ENCODE assay signal across 9 mouse cellular contexts in genomic region chr5:41044465-41044864, GRCm38 (mm10).
DNase-seq lines count a peak whose midpoint lies in the region; ATAC-seq and TF ChIP-seq lines count a peak whose summit lies in the region.
"Had no signal": no experiment of that assay in that cellular context is flagged by ENCODE, and none has a peak within 500 bp of the region (broad histone marks: within the 10 kb centered on the region; RNA-seq: fewer than 3 reads in every experiment).

No protein-coding gene starts in this region.

- H3K27ac ChIP-seq in kidney, embryonic 14.5 days (ENCODE audit: low read depth, low read length), result no peak overlapping the region
- H3K27ac ChIP-seq in limb, embryonic 10.5 days, result no peak overlapping the region
- H3K27ac ChIP-seq in midbrain, postnatal 0 days (ENCODE audit: low read depth, low read length), result no peak overlapping the region
- H3K27ac ChIP-seq: embryonic facial prominence, embryonic 15.5 days had no signal

- no peak overlapping the region for H3K4me2 ChIP-seq in kidney, embryonic 14.5 days (replicated peaks; ENCODE audit: low read depth, low read length)
- H3K4me2 ChIP-seq in midbrain, postnatal 0 days (ENCODE audit: low read depth, low read length, poor library complexity, severe bottlenecking), result no peak overlapping the region
- H3K4me2 ChIP-seq: embryonic facial prominence, embryonic 15.5 days had no signal

- H3K27me3 ChIP-seq in kidney, embryonic 14.5 days (ENCODE audit: control insufficient read depth, insufficient read depth, low read length), result no peaks in the 10 kb centered on the region
- H3K27me3 ChIP-seq in limb, embryonic 10.5 days (ENCODE audit: low read depth, poor library complexity, severe bottlenecking), result no peaks in the 10 kb centered on the region
- H3K27me3 ChIP-seq in midbrain, postnatal 0 days (ENCODE audit: insufficient read depth, low read length), result no peaks in the 10 kb centered on the region
- H3K27me3 ChIP-seq: embryonic facial prominence, embryonic 15.5 days had no signal

- ATAC-seq in kidney, embryonic 14.5 days (ENCODE audit: low FRiP score, low TSS enrichment), result 0 out of 2 replicates have a peak, but pooled peaks have one; percentile 68
- peak; percentile 77; the same call in 1 of the 2 replicates for ATAC-seq in midbrain, postnatal 0 days (ENCODE audit: low FRiP score)

- no peaks in the 10 kb centered on the region for H3K4me1 ChIP-seq in kidney, embryonic 14.5 days (ENCODE audit: control insufficient read depth, insufficient read depth, low read length)
- H3K4me1 ChIP-seq in limb, embryonic 10.5 days, result no peaks in the 10 kb centered on the region
- no peaks in the 10 kb centered on the region for H3K4me1 ChIP-seq in midbrain, postnatal 0 days (ENCODE audit: insufficient read depth, low read length)
- H3K4me1 ChIP-seq: embryonic facial prominence, embryonic 15.5 days had no signal

- H3K4me3 ChIP-seq in kidney, embryonic 14.5 days (ENCODE audit: low read length), result no peak overlapping the region
- no peak overlapping the region for H3K4me3 ChIP-seq in limb, embryonic 10.5 days
- no peak overlapping the region for H3K4me3 ChIP-seq in midbrain, postnatal 0 days (ENCODE audit: low read depth, low read length)
- H3K4me3 ChIP-seq: embryonic facial prominence, embryonic 15.5 days had no signal

- peak; percentile 91 for TF ChIP-seq CTCF in midbrain, postnatal 0 days (IDR thresholded peaks at IDR 0.05)

- no peaks in the 10 kb centered on the region for H3K36me3 ChIP-seq in kidney, embryonic 14.5 days (ENCODE audit: control insufficient read depth, insufficient read depth, low read length)
- no peaks in the 10 kb centered on the region for H3K36me3 ChIP-seq in limb, embryonic 10.5 days
- no peaks in the 10 kb centered on the region for H3K36me3 ChIP-seq in midbrain, postnatal 0 days (ENCODE audit: insufficient read depth, low read length)
- H3K36me3 ChIP-seq: embryonic facial prominence, embryonic 15.5 days had no signal

- DNase-seq in 3T3-L1 (ENCODE audit: low read depth, low spot score) (peak; percentile 88), NIH3T3 (ENCODE audit: low read depth) (peak; percentile 78)
- peak; percentile 81 to 89 for DNase-seq in cerebellum, postnatal 14 days
- peak; percentile 73 to 90 for DNase-seq in frontal cortex, postnatal 36 days (ENCODE audit: low spot score in 2 of 2)
- DNase-seq in limb, embryonic 10.5 days (ENCODE audit: low spot score), result peak; percentile 80
- peak; percentile 84 for DNase-seq in midbrain, postnatal 0 days (ENCODE audit: low spot score)
- DNase-seq in thymus, postnatal 14 days, result peak; percentile 26

- H3K9me3 ChIP-seq in kidney, embryonic 14.5 days (ENCODE audit: control insufficient read depth, low read length), result no peaks in the 10 kb centered on the region
- H3K9me3 ChIP-seq in limb, embryonic 10.5 days (replicated peaks), result no peaks in the 10 kb centered on the region
- no peaks in the 10 kb centered on the region for H3K9me3 ChIP-seq in midbrain, postnatal 0 days (ENCODE audit: low read length)
- H3K9me3 ChIP-seq: embryonic facial prominence, embryonic 15.5 days had no signal

- no peak overlapping the region for H3K9ac ChIP-seq in kidney, embryonic 14.5 days (ENCODE audit: low read depth, low read length)
- H3K9ac ChIP-seq in midbrain, postnatal 0 days (replicated peaks; ENCODE audit: low read length, poor library complexity, severe bottlenecking), result no peak overlapping the region
- H3K9ac ChIP-seq: embryonic facial prominence, embryonic 15.5 days had no signal

Comparison
In these comparisons a context has a peak if more than half of its experiments do, and no peak if none do; other contexts are left out.
1. DNase-seq: peak in every context shown above with its lines; median percentile 88 in 3T3-L1; 85 in cerebellum, postnatal 14 days; 84 in midbrain, postnatal 0 days; 82 in frontal cortex, postnatal 36 days; 80 in limb, embryonic 10.5 days; 78 in NIH3T3; 26 in thymus, postnatal 14 days.